Mouse (Mus musculus): ENCODE results near the gene Olfr1511.
"Not testable (repeated sequence)": the region's sequence is repeated elsewhere in the genome, so short reads cannot be mapped to it uniquely, and the experiment has no call there.

Olfr1511 gene

DNA sequence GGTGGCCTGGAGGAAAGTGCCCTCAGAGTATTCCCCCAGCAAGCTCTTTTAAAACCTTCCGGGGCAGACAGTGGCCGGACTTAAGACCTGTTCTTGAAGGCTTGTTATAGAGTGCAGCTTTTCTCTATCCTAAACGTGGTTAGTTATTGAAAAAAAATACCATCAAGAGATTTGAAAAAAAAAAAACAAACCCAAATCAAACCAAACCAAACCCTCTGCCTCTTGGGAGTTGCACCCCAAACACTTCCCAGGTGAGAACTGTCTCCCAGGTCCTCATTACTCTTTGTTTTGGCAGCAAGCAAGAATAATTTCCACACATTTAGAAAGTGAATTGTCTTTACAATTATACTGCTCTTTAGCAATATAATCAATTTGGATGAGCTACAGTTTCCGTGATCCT, at the start of gene Olfr1511:
TSS of gene Olfr1511 (minus strand) at position 101 of the 400 bp plus-strand sequence.
- in situ Hi-C loops (cut with MboI) = no loop called here

DNA sequence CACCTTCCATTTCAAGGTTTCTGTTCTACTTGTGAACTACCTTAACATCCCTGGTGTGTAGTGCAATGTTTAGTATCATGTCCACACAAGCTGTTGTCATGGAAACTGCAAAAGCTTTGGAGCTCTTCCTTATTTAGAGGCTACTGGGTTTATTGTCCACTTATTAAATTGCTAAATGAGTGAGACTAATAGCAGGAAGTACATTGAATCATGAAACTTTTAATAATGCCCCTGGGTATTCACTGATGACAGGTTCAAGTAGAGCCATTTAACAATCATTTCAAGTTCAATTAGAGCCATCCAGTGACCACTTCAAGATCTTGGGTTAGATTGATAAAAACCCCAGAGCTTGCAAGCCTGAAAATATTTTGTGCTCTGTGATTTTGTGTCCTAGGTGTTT, 45.5 kb upstream of the Olfr1511 start, which contains the start of gene Olfr1509:
TSS of gene Olfr1509 (plus strand) at position 301 of the 400 bp plus-strand sequence.
- in situ Hi-C loops (cut with MboI) = no loop called here

DNA sequence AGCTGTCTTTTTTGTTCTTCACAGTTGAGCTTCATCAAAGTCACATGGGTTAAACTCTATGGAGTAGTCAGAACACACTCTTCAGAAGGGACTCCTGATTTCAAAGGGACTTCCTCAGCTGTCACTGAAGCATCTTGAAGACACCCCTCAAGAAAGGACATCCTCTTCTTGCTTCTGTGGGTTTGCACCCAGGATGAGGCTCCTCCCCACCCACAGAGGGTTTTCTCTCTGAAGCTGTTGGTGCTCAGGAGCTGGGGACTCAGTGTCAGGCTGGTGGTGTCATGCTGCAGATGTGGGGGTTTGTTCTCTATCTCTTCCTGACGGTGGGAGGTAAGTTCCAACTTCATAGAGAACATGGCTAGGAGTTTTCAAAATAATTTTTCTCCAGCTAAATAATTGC, 30.5 kb upstream of the Olfr1511 start:
- in situ Hi-C loops (cut with MboI) = no loop called here

DNA sequence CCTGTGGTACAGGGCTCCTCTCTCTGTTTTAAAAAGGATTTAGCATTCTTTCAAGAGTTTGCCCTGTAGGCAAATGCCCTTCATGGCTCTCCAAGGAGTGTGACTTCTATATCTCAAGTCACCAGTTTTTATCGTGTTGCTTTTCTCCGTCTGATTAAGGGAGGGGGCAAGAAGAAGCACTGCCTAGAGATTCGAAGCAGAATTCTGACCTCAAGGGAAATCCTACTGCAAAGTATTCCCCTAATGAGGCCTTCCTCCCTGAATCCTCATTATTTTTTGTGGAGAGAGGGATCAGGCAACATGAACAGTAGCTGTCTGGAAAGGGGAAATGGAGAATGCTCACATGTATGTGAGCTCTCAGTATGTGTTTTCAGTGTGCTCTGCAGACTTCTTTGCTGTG, 17.1 kb upstream of the Olfr1511 start, which contains the start of gene Olfr1510:
TSS of gene Olfr1510 (minus strand) at position 101 of the 400 bp plus-strand sequence.
- in situ Hi-C loops (cut with MboI) = no loop called here

DNA sequence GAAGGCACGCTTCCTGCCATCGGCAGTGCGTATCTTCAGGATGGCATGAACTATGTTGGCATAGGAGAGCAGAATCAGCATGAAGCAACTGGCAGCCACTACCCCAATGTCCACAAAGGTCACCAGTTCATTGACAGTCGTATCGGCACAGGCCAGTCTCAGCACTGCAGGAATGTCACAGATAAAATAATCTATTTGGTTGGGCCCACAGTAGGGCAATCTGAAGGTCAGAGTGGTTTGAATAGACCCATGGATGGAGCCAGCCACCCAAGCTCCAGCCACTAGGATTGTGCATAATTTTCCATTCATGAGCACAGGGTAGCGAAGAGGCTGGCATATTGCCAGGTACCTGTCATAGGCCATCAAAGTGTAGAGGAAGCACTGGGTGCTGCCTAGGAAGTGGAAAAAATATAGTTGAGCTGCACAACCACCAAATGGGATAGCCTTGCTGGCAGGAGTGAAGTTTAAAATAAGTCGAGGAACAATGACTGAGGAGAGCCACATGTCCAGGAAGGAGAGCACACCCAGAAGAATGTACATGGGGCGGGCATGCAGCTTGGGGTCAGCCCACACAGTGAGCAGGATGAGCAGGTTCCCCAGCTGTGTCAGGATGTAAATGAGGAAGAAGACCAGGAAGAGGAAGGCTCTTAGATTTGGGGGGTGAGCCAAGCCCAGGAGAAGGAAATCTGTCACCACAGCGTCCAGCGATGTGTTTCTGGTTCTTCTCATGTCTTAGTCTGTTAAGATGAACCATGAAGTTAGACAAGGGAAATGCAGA, 13.2 kb upstream of the Olfr1511 start:
- in situ Hi-C loops (cut with MboI) = not testable (repeated sequence)

DNA sequence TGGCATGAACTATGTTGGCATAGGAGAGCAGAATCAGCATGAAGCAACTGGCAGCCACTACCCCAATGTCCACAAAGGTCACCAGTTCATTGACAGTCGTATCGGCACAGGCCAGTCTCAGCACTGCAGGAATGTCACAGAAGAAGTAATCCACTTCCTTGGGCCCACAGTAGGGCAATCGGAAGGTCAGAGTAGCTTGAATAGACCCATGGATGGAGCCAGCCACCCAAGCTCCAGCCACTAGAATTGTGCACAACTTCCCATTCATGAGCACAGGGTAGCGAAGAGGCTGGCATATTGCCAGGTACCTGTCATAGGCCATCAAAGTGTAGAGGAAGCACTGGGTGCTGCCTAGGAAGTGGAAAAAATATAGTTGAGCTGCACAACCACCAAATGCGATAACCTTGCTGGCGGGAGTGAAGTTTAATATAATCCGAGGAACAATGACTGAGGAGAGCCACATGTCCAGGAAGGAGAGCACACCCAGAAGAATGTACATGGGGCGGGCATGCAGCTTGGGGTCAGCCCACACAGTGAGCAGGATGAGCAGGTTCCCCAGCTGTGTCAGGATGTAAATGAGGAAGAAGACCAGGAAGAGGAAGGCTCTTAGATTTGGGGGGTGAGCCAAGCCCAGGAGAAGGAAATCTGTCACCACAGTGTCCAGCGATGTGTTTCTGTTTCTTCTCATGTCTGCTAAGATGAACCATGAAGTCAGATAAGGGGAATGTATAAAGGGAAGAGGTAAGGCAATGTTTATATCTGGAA, 6.9 kb downstream of the Olfr1511 start:
- in situ Hi-C loops (cut with MboI) = not testable (repeated sequence)

DNA sequence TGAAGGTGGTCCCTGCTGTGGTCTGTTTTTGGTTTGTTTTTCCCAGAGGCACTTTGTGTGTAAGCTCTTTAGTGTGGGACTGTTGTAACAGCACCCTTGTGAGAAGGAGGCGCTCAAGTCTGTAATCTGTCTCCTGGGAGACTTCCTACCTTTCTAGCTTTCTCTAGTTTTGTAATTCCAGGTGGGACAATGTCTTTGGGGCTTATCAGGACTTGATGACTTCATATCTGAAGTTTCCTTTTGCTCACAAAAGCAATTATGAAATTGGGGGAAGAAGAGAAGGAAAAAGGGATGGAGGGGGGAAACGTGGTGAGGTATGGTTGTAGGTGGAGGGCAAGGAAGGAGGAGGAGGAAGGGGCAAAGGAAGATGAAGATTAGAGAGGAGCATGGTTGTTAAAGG, 18.1 kb downstream of the Olfr1511 start, which contains the start of gene Olfr1512:
TSS of gene Olfr1512 (minus strand) at position 101 of the 400 bp plus-strand sequence.
- in situ Hi-C loops (cut with MboI) = no loop called here

DNA sequence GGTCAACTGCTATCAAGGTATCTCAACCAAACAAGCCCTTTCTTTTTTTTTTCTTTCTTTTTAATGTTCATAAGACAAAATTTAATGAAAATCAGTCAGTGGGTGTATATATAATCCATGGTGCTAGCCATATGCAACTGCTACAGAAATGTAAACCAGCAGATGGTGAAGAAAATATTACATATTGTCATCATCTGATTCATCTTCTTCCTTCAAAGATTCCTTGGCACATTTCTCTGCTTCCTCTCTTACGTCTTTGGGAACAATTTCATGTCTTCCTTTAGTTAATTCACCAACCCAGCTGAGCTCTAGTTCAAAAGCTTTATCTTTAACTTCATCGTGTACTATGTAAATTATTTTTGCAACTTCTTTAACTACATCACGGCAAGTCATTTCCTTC, 28.4 kb downstream of the Olfr1511 start:
- in situ Hi-C loops (cut with MboI) = no loop called here

DNA sequence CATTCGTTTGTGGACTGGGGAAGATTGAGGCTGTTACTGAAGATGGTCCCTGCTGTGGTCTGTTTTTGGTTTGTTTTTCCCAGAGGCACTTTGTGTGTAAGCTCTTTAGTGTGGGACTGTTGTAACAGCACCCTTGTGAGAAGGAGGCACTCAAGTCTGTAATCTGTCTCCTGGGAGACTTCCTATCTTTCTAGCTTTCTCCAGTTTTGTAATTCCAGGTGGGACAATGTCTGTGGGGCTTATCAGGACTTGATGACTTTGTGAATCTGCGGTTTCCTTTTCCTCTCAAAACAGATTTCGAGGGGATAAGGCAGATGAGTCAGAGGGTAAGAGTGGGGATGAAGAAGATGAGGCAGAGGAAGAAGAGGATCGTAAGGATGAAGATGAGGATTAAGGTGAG, 40.9 kb downstream of the Olfr1511 start, which contains the start of gene Olfr1513:
TSS of gene Olfr1513 (minus strand) at position 101 of the 400 bp plus-strand sequence.
- in situ Hi-C loops (cut with MboI) = no loop called here
